Mouse (Mus musculus): ENCODE measurements around the gene Gm11127. TPM values are rescaled to one million over a fixed set of nuclear protein-coding genes. Genes with fewer than 3 reads are reported as not detected.
"Not testable (repeated sequence)": the region's sequence is repeated elsewhere in the genome, so short reads cannot be mapped to it uniquely, and the experiment has no call there.

Gene Gm11127
- total and polyA plus RNA-seq, 2 experiments from 2014 or later = not detected

GRCm38 (mm10) chr17:36083266-36083869 is 25.2 kb upstream of the Gm11127 start:
- ATAC-seq = peak; percentile 70
- WGBS = 2% methylated on average over 46 of the region's 46 CpGs

DNA sequence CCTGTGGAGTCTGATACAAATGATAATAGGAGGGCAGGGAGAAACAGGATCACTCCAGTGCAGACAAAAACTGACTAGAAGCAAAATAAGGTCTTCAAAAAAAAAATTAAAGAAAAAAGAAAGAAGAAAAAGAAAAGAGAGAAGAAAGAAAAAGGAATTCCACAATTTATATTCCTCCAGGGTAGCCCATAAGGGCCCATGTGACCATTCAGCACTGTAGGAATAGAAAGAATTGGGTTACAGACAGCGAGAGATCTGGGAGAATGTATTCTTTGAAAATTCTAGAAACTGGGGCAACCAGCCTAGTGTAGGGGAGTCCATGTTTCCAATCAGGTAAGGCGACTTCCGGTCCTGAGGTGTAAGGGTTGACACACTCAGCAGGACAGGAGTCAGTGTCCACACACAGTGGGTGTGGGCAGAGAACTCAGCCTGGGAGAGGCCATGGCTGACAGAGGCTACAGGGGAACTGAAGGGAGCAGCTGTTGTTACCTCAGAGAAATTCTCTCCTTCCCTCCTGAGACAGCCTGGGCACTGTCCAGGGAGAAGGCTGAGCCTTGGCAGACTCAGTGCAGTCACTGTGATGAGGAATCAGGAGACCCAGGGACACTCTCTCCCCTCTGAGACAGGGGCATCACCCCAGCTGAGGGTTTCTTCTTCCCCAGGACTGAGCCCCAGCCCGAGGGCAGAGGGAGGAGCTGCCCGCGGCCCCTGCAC is 24.5 kb upstream of the Gm11127 start:
- not testable (repeated sequence) for ATAC-seq

More at GRCm38 (mm10) chr17:36083266-36083869, 25.2 kb upstream of the Gm11127 start:
- DNase-seq = peak; percentile 32
- H3K4me1 ChIP-seq (ENCODE audit: insufficient read depth) = peaks cover 3% of the 10 kb centered on the region; the same call in 1 of the 2 replicates
- TF ChIP-seq CTCF (IDR thresholded peaks at IDR 0.05; ENCODE audit: low read depth) = no peak
- no peaks in the 10 kb centered on the region for H3K36me3 ChIP-seq (ENCODE audit: insufficient read depth)
- peak overlapping the region; percentile 97 for H3K4me2 ChIP-seq (ENCODE audit: low read depth)
- no peaks in the 10 kb centered on the region for H3K9me3 ChIP-seq (ENCODE audit: low read length)
- H3K9ac ChIP-seq = peak overlapping the region; percentile 56
- no peak overlapping the region for H3K27ac ChIP-seq (ENCODE audit: low read depth, low read length)
- peak overlapping the region; percentile 43 for H3K4me3 ChIP-seq (ENCODE audit: low read depth, low read length)
- H3K27me3 ChIP-seq (ENCODE audit: insufficient read depth, low read length) = 0 out of 2 replicates have a peak, but pooled peaks cover 8% of the 10 kb centered on the region

DNA sequence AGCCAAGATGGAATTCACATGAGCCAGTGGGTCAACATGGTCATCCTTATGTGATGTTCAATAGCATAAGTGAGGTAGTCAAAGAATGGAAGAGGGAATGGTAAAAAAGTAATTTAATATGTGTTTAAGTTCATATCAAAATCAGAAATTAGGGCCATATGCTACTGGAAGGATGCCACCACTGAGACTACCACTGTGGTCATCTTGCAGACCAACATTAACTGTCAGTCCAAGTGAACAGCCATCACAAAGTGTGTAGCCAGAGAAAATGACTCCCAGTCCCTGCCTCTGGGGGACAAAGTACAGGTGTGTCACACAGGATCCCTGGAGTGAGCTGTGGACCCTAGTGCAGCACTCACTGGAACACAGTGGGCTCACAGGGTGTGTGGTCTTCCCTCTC is 23.7 kb upstream of the Gm11127 start:
- H3K4me2 ChIP-seq (ENCODE audit: low read depth); H3K9ac ChIP-seq; DNase-seq; H3K4me1 ChIP-seq (ENCODE audit: insufficient read depth); H3K27ac ChIP-seq (ENCODE audit: low read depth, low read length); H3K36me3 ChIP-seq (ENCODE audit: insufficient read depth); H3K27me3 ChIP-seq (ENCODE audit: insufficient read depth, low read length); H3K9me3 ChIP-seq (ENCODE audit: low read length); ATAC-seq; H3K4me3 ChIP-seq (ENCODE audit: low read depth, low read length): not testable (repeated sequence)

More for the DNA sequence above, 24.5 kb upstream of the Gm11127 start:
- not testable (repeated sequence) for H3K27me3 ChIP-seq (ENCODE audit: insufficient read depth, low read length); H3K36me3 ChIP-seq (ENCODE audit: insufficient read depth); H3K9me3 ChIP-seq (ENCODE audit: low read length); H3K27ac ChIP-seq (ENCODE audit: low read depth, low read length); H3K4me1 ChIP-seq (ENCODE audit: insufficient read depth); H3K9ac ChIP-seq; DNase-seq
- Histone ChIP-seq H3K4me3 (ENCODE audit: low read depth, low read length) (peak overlapping the region; percentile 43), H3K4me2 (ENCODE audit: low read depth) (peak overlapping the region; percentile 97)
- 35% methylated on average over 5 of the region's 6 CpGs for WGBS

DNA sequence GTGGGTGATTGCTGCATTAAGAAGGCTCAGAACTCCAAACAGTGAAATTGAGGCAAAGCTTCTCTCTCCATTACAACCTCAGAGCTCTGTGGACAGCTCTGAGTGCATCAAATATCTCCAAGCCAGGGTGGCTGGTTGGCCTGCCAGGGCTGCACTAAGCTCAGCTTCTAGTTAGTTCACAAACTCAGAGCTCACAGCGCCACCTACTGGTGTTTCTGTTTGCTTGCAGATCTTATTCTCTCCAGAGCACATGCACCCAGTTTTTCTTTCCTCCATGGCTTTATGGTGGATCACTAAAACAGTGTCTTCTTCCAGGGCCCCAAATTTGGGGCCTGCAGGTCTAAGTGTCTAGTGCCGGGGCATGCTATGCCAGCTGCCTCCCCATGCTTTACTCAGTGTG is 2.7 kb upstream of the Gm11127 start:
- TF ChIP-seq CTCF (IDR thresholded peaks at IDR 0.05; ENCODE audit: low read depth) = peak; percentile 74
- peak; percentile 69 for ATAC-seq
- Histone ChIP-seq H3K4me1 (ENCODE audit: insufficient read depth) (no peaks in the 10 kb centered on the region), H3K4me2 (ENCODE audit: low read depth) (no peak overlapping the region), H3K27ac (ENCODE audit: low read depth, low read length) (no peak overlapping the region), H3K9me3 (ENCODE audit: low read length) (no peaks in the 10 kb centered on the region), H3K36me3 (ENCODE audit: insufficient read depth) (no peaks in the 10 kb centered on the region), H3K27me3 (ENCODE audit: insufficient read depth, low read length) (no peaks in the 10 kb centered on the region; the same call in 1 of the 2 replicates), H3K4me3 (ENCODE audit: low read depth, low read length) (no peak overlapping the region), H3K9ac (no peak overlapping the region)
- peak; percentile 78 for DNase-seq
- 28% methylated on average over 2 of the region's 2 CpGs for WGBS

GRCm38 (mm10) chr17:36057927-36058326 is 244 bp downstream of the Gm11127 start:
- not testable (repeated sequence) for H3K36me3 ChIP-seq (ENCODE audit: insufficient read depth); H3K4me3 ChIP-seq (ENCODE audit: low read depth, low read length); ATAC-seq; H3K9me3 ChIP-seq (ENCODE audit: low read length); H3K4me1 ChIP-seq (ENCODE audit: insufficient read depth); H3K4me2 ChIP-seq (ENCODE audit: low read depth); H3K27me3 ChIP-seq (ENCODE audit: insufficient read depth, low read length); DNase-seq; H3K9ac ChIP-seq; H3K27ac ChIP-seq (ENCODE audit: low read depth, low read length)
- 86% methylated on average over 23 of the region's 25 CpGs for WGBS

GRCm38 (mm10) chr17:36043286-36043685 is 14.9 kb downstream of the Gm11127 start:
- DNase-seq (no peak), ATAC-seq (no peak)
- Histone ChIP-seq H3K4me3 (ENCODE audit: low read depth, low read length) (no peak overlapping the region), H3K27ac (ENCODE audit: low read depth, low read length) (no peak overlapping the region), H3K9ac (no peak overlapping the region), H3K4me2 (ENCODE audit: low read depth) (peak overlapping the region; percentile 65; the same call in 1 of the 2 replicates), H3K4me1 (ENCODE audit: insufficient read depth) (no peaks in the 10 kb centered on the region), H3K9me3 (ENCODE audit: low read length) (no peaks in the 10 kb centered on the region), H3K36me3 (ENCODE audit: insufficient read depth) (no peaks in the 10 kb centered on the region), H3K27me3 (ENCODE audit: insufficient read depth, low read length) (no peaks in the 10 kb centered on the region)
- no peak for TF ChIP-seq CTCF (IDR thresholded peaks at IDR 0.05; ENCODE audit: low read depth)
- 81% methylated on average over 3 of the region's 3 CpGs for WGBS

DNA sequence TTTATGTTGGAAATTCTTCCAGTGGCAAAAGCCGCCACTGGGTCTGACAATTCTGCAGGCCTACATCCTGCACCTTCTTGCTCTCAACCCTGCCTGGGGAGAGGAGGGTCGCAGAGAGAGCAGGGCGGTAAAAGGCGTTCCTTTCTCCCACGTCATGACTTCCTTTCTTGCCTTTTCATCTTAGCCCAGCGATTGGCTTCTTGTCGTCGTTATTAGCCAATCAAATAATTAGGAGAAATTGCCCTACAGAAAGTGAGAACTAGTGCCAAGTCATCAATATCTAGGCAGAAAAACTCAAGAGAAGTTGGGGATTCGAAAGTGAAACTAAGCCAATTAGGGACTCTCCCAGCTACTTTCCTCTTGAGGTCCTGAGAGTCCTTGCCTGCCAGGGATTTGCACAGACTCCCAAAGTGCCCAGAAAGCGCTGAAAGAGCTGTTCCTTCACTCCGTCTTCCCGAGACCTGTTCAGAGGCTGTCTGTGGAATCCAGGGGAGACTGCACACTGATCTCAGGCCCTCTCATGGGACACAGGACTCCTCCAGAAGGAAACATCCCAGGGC is 15.5 kb downstream of the Gm11127 start, which contains the start of the genes H2-T22 and Gm6034:
Gene H2-T22, minus strand, starts transcription at position 138 of the 560 bp plus-strand sequence.
Gene Gm6034, plus strand, starts transcription at position 352 of the 560 bp plus-strand sequence.
- Histone ChIP-seq H3K4me3 (ENCODE audit: low read depth, low read length) (peak within 1 kb of the TSS; percentile 35), H3K4me2 (ENCODE audit: low read depth) (peak within 1 kb of the TSS; percentile 65), H3K9ac (peak within 1 kb of the TSS; percentile 37)
- DNase-seq = peak; percentile 82
- not testable (repeated sequence) for H3K27ac ChIP-seq (ENCODE audit: low read depth, low read length); H3K4me1 ChIP-seq (ENCODE audit: insufficient read depth); H3K9me3 ChIP-seq (ENCODE audit: low read length); H3K36me3 ChIP-seq (ENCODE audit: insufficient read depth); H3K27me3 ChIP-seq (ENCODE audit: insufficient read depth, low read length)
- under 1% methylated on average over 12 of the region's 12 CpGs for WGBS
- peak; percentile 96 for ATAC-seq

DNA sequence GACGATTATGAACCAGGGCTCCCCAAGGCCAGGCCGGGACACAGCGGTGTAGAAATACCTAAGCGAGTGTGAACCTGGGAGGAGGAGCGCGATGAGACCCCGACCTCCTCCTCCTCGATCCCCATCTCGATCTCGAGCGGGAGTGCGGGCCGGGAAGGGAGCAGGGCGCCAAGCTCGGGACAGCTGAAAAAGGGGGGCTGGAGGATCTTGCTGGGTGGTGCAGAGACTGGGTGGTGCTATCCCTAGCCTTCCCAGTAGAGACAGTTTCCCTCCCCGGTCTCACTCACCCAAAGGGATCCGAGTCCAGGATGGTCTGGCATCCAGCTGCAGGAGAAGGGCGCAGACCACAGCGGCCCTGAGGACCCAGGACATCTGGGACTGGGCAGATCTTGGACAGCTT is 16.1 kb downstream of the Gm11127 start:
- under 1% methylated on average over 19 of the region's 19 CpGs for WGBS
- not testable (repeated sequence) for H3K9me3 ChIP-seq (ENCODE audit: low read length); H3K4me1 ChIP-seq (ENCODE audit: insufficient read depth); DNase-seq; H3K36me3 ChIP-seq (ENCODE audit: insufficient read depth); H3K27ac ChIP-seq (ENCODE audit: low read depth, low read length); H3K27me3 ChIP-seq (ENCODE audit: insufficient read depth, low read length)
- Histone ChIP-seq H3K4me2 (ENCODE audit: low read depth) (peak overlapping the region; percentile 65), H3K9ac (peak overlapping the region; percentile 37), H3K4me3 (ENCODE audit: low read depth, low read length) (peak overlapping the region; percentile 35)
- ATAC-seq = peak; percentile 61

- DNase-seq; H3K27ac ChIP-seq (ENCODE audit: low read depth, low read length); H3K4me1 ChIP-seq (ENCODE audit: insufficient read depth); H3K4me2 ChIP-seq (ENCODE audit: low read depth); ATAC-seq; H3K27me3 ChIP-seq (ENCODE audit: insufficient read depth, low read length); H3K36me3 ChIP-seq (ENCODE audit: insufficient read depth); H3K4me3 ChIP-seq (ENCODE audit: low read depth, low read length); H3K9ac ChIP-seq; H3K9me3 ChIP-seq (ENCODE audit: low read length): not testable (repeated sequence)
- 85% methylated on average over 2 of the region's 2 CpGs for WGBS
Observed at GRCm38 (mm10) chr17:36040604-36041003, 17.6 kb downstream of the Gm11127 start.

DNA sequence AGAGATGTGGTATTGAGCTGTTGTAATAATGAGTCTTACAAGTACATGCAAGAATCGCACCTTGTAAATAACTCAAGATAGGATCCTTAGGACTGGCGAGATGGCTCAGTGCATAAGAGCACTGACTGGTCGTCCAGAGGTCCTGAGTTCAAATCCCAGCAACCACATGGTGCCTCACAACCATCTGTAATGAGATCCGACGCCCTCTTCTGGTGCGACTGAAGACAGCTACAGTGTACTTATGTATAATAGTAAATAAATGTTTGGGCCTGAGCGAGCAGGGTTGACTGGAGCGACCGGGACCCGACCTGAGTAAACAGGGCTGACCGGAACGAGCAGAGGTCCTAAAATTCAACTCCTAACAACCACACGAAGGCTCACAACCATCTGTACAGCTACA is 22.0 kb downstream of the Gm11127 start:
- ATAC-seq; H3K27ac ChIP-seq (ENCODE audit: low read depth, low read length); H3K9me3 ChIP-seq (ENCODE audit: low read length); H3K4me2 ChIP-seq (ENCODE audit: low read depth); H3K27me3 ChIP-seq (ENCODE audit: insufficient read depth, low read length); DNase-seq; H3K4me3 ChIP-seq (ENCODE audit: low read depth, low read length); H3K36me3 ChIP-seq (ENCODE audit: insufficient read depth); H3K4me1 ChIP-seq (ENCODE audit: insufficient read depth); H3K9ac ChIP-seq: not testable (repeated sequence)
- 90% methylated on average over 13 of the region's 13 CpGs for WGBS
